Mouse (Mus musculus): ENCODE results near the gene Fam90a1a. TPM values are rescaled to one million over a fixed set of nuclear protein-coding genes. Genes with fewer than 3 reads are reported as not detected.

The Fam90a1a gene
- polyA plus RNA-seq, 1 experiment = not detected

- Histone ChIP-seq H3K4me3 (ENCODE audit: low read depth, low read length) (no peak within 1 kb of the TSS), H3K4me1 (ENCODE audit: control insufficient read depth, insufficient read depth, low read length) (no peaks in the 10 kb centered on the region), H3K27ac (ENCODE audit: insufficient read depth, low read length) (no peak within 1 kb of the TSS), H3K27me3 (ENCODE audit: control insufficient read depth, insufficient read depth, low read length, poor library complexity, severe bottlenecking) (no peaks in the 10 kb centered on the region), H3K9ac (ENCODE audit: low read depth, poor library complexity, severe bottlenecking) (no peak within 1 kb of the TSS), H3K9me3 (replicated peaks; ENCODE audit: control insufficient read depth, insufficient read depth, low read length, poor library complexity, severe bottlenecking) (no peaks in the 10 kb centered on the region), H3K36me3 (ENCODE audit: control insufficient read depth, insufficient read depth, low read length, poor library complexity, severe bottlenecking) (no peaks in the 10 kb centered on the region)
- TF ChIP-seq POLR2A (IDR thresholded peaks at IDR 0.05; ENCODE audit: insufficient read depth, low read length) (no peak), EP300 (IDR thresholded peaks at IDR 0.05; ENCODE audit: insufficient read depth, low read depth, low read length) (no peak), CTCF (IDR thresholded peaks at IDR 0.05; ENCODE audit: low read depth, low read length) (no peak)
These were observed 12.1 kb upstream of the Fam90a1a start, which contains the start of gene Defb13 for GRCm38 (mm10) chr8:21946462-21946861. TSS of gene Defb13 (plus strand) at chr8:21946762.

- Histone ChIP-seq H3K4me3 (ENCODE audit: low read depth, low read length) (no peak overlapping the region), H3K36me3 (ENCODE audit: control insufficient read depth, insufficient read depth, low read length, poor library complexity, severe bottlenecking) (no peaks in the 10 kb centered on the region), H3K27me3 (ENCODE audit: control insufficient read depth, insufficient read depth, low read length, poor library complexity, severe bottlenecking) (no peaks in the 10 kb centered on the region), H3K27ac (ENCODE audit: insufficient read depth, low read length) (no peak overlapping the region), H3K9me3 (replicated peaks; ENCODE audit: control insufficient read depth, insufficient read depth, low read length, poor library complexity, severe bottlenecking) (no peaks in the 10 kb centered on the region), H3K9ac (ENCODE audit: low read depth, poor library complexity, severe bottlenecking) (no peak overlapping the region), H3K4me1 (ENCODE audit: control insufficient read depth, insufficient read depth, low read length) (no peaks in the 10 kb centered on the region)
- TF ChIP-seq CTCF (IDR thresholded peaks at IDR 0.05; ENCODE audit: low read depth, low read length) (no peak), POLR2A (IDR thresholded peaks at IDR 0.05; ENCODE audit: insufficient read depth, low read length) (no peak), EP300 (IDR thresholded peaks at IDR 0.05; ENCODE audit: insufficient read depth, low read depth, low read length) (no peak)
These were observed 11.1 kb upstream of the Fam90a1a start for GRCm38 (mm10) chr8:21947311-21948017.

- H3K36me3 ChIP-seq (ENCODE audit: control insufficient read depth, insufficient read depth, low read length, poor library complexity, severe bottlenecking) = no peaks in the 10 kb centered on the region
- H3K4me1 ChIP-seq (ENCODE audit: control insufficient read depth, insufficient read depth, low read length) = no peaks in the 10 kb centered on the region
- H3K27me3 ChIP-seq (ENCODE audit: control insufficient read depth, insufficient read depth, low read length, poor library complexity, severe bottlenecking) = no peaks in the 10 kb centered on the region
- no peaks in the 10 kb centered on the region for H3K9me3 ChIP-seq (replicated peaks; ENCODE audit: control insufficient read depth, insufficient read depth, low read length, poor library complexity, severe bottlenecking)
- H3K4me3 ChIP-seq (ENCODE audit: low read depth, low read length) = no peak overlapping the region
- no peak overlapping the region for H3K27ac ChIP-seq (ENCODE audit: insufficient read depth, low read length)
- TF ChIP-seq CTCF (IDR thresholded peaks at IDR 0.05; ENCODE audit: low read depth, low read length) (no peak), EP300 (IDR thresholded peaks at IDR 0.05; ENCODE audit: insufficient read depth, low read depth, low read length) (no peak), POLR2A (IDR thresholded peaks at IDR 0.05; ENCODE audit: insufficient read depth, low read length) (no peak)
- no peak overlapping the region for H3K9ac ChIP-seq (ENCODE audit: low read depth, poor library complexity, severe bottlenecking)
These were observed 3.2 kb upstream of the Fam90a1a start for GRCm38 (mm10) chr8:21955321-21955720.

DNA sequence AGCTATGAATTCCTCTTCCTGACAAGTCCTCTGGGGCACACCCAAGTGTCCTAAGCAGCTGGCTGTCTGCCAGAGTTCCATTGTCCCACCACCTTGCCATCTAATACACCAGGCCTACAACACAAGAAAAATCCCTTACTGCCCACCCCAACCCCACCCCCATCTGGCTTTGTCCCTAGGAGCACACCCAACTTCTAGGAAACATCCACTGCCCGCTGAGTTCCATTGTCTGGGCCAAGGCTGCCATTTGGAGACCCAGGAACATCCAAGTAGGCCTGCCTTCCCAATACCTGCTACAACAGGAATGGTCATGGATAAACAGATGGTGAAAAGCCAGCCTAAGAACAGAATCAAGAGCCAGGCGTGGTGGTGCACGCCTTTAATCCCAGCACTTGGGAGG is 2.2 kb upstream of the Fam90a1a start:
- TF ChIP-seq POLR2A (IDR thresholded peaks at IDR 0.05; ENCODE audit: insufficient read depth, low read length) (no peak), CTCF (IDR thresholded peaks at IDR 0.05; ENCODE audit: low read depth, low read length) (no peak), EP300 (IDR thresholded peaks at IDR 0.05; ENCODE audit: insufficient read depth, low read depth, low read length) (no peak)
- Histone ChIP-seq H3K4me1 (ENCODE audit: control insufficient read depth, insufficient read depth, low read length) (no peaks in the 10 kb centered on the region), H3K27me3 (ENCODE audit: control insufficient read depth, insufficient read depth, low read length, poor library complexity, severe bottlenecking) (no peaks in the 10 kb centered on the region), H3K9me3 (replicated peaks; ENCODE audit: control insufficient read depth, insufficient read depth, low read length, poor library complexity, severe bottlenecking) (no peaks in the 10 kb centered on the region), H3K9ac (ENCODE audit: low read depth, poor library complexity, severe bottlenecking) (no peak overlapping the region), H3K4me3 (ENCODE audit: low read depth, low read length) (no peak overlapping the region), H3K36me3 (ENCODE audit: control insufficient read depth, insufficient read depth, low read length, poor library complexity, severe bottlenecking) (no peaks in the 10 kb centered on the region), H3K27ac (ENCODE audit: insufficient read depth, low read length) (no peak overlapping the region)

DNA sequence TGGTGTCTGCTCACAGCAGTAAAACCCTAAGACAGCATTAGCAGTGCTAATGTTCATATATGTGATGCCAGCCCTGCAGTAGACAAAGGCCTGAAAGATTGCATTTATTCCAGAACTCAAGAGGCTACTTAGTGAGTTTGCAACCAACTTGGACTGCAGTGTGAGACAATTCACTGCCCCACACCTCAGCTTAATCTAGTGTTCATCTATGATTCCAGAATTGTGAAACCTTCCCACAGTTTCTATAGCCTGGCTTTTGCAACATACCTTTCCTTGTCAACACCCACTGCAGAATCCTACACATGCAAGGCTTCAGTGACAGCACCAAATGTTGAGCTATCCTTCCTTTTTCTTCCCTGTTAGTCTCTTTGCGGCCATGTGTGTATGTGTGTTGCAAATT is 8.1 kb downstream of the Fam90a1a start:
- no peak overlapping the region for H3K9ac ChIP-seq (ENCODE audit: low read depth, poor library complexity, severe bottlenecking)
- H3K4me1 ChIP-seq (ENCODE audit: control insufficient read depth, insufficient read depth, low read length) = no peaks in the 10 kb centered on the region
- H3K27ac ChIP-seq (ENCODE audit: insufficient read depth, low read length) = no peak overlapping the region
- TF ChIP-seq EP300 (IDR thresholded peaks at IDR 0.05; ENCODE audit: insufficient read depth, low read depth, low read length) (no peak), POLR2A (IDR thresholded peaks at IDR 0.05; ENCODE audit: insufficient read depth, low read length) (no peak), CTCF (IDR thresholded peaks at IDR 0.05; ENCODE audit: low read depth, low read length) (no peak)
- no peak overlapping the region for H3K4me3 ChIP-seq (ENCODE audit: low read depth, low read length)
- H3K36me3 ChIP-seq (ENCODE audit: control insufficient read depth, insufficient read depth, low read length, poor library complexity, severe bottlenecking) = no peaks in the 10 kb centered on the region
- H3K9me3 ChIP-seq (replicated peaks; ENCODE audit: control insufficient read depth, insufficient read depth, low read length, poor library complexity, severe bottlenecking) = no peaks in the 10 kb centered on the region
- H3K27me3 ChIP-seq (ENCODE audit: control insufficient read depth, insufficient read depth, low read length, poor library complexity, severe bottlenecking) = no peaks in the 10 kb centered on the region

- no peak within 1 kb of the TSS for H3K4me3 ChIP-seq (ENCODE audit: low read depth, low read length)
- no peaks in the 10 kb centered on the region for H3K36me3 ChIP-seq (ENCODE audit: control insufficient read depth, insufficient read depth, low read length, poor library complexity, severe bottlenecking)
- H3K27me3 ChIP-seq (ENCODE audit: control insufficient read depth, insufficient read depth, low read length, poor library complexity, severe bottlenecking) = no peaks in the 10 kb centered on the region
- H3K27ac ChIP-seq (ENCODE audit: insufficient read depth, low read length) = no peak within 1 kb of the TSS
- H3K4me1 ChIP-seq (ENCODE audit: control insufficient read depth, insufficient read depth, low read length) = no peaks in the 10 kb centered on the region
- no peak for TF ChIP-seq CTCF (IDR thresholded peaks at IDR 0.05; ENCODE audit: low read depth, low read length)
- TF ChIP-seq POLR2A (IDR thresholded peaks at IDR 0.05; ENCODE audit: insufficient read depth, low read length) = no peak
- no peak for TF ChIP-seq EP300 (IDR thresholded peaks at IDR 0.05; ENCODE audit: insufficient read depth, low read depth, low read length)
- no peak within 1 kb of the TSS for H3K9ac ChIP-seq (ENCODE audit: low read depth, poor library complexity, severe bottlenecking)
- H3K9me3 ChIP-seq (replicated peaks; ENCODE audit: control insufficient read depth, insufficient read depth, low read length, poor library complexity, severe bottlenecking) = no peaks in the 10 kb centered on the region
These were observed 11.0 kb downstream of the Fam90a1a start, which contains the start of gene Ccdc70 for GRCm38 (mm10) chr8:21969475-21969874. TSS of gene Ccdc70 (plus strand) at chr8:21969775.

Data from ES-Bruce4 (cell line).